Mouse (Mus musculus) bone marrow, adult 2 months (tissue): ENCODE results near the gene Rgs6. TPM values are rescaled to one million over a fixed set of nuclear protein-coding genes. Genes with fewer than 3 reads are reported as not detected.

Experiments used
- H3K27ac ChIP-seq: fragments of 200-500 bp; 2 replicates; pipeline ENCODE4 v1.5.1; 2012; ENCODE audit warnings: low read depth, mild to moderate bottlenecking, control low read depth, inconsistent platforms, low read length; ENCODE audit not compliant: control insufficient read depth, poor library complexity, insufficient read depth
- H3K4me1 ChIP-seq: fragments of 200-500 bp; 2 replicates; pipeline ENCODE4 v1.6.1; 2011; ENCODE audit warnings: low read length; ENCODE audit not compliant: control insufficient read depth, insufficient read depth
- H3K4me3 ChIP-seq: fragments of 200-500 bp; replicated peaks from 2 replicates; pipeline ENCODE3; 2011; ENCODE audit warnings: mild to moderate bottlenecking, low read depth, low read length, control low read depth; ENCODE audit not compliant: control insufficient read depth
- CTCF ChIP-seq: fragments of 200-500 bp; IDR thresholded peaks from 2 replicates; pipeline ENCODE4 v1.5.1; 2011; ENCODE audit warnings: low read length, control low read depth; ENCODE audit not compliant: control insufficient read depth, insufficient read depth
- POLR2A ChIP-seq: fragments of 200-500 bp; IDR thresholded peaks from 2 replicates; pipeline ENCODE4 v1.6.1; 2011; ENCODE audit warnings: low read depth, mild to moderate bottlenecking, control low read depth, low read length, borderline replicate concordance; ENCODE audit not compliant: control insufficient read depth
- WGBS: fragments of 180-500 bp; shearing (Covaris S2); methylation state at CpG from one replicate; pipeline ENCODE4 v1.1.7; 2018; 5-methylcytosine and 5-hydroxymethylcytosine counted together
- polyA plus RNA-seq: library from polyadenylated mRNA; stranded (reverse); fragments of >200 nt; gene quantifications from 2 replicates; pipeline ENCODE4 v1.2.4, GENCODE M21; 2011; ENCODE audit warnings: low replicate concordance; ENCODE audit not compliant: missing spikeins, insufficient read depth, insufficient read length

The Rgs6 gene
- polyA plus RNA-seq, 1 experiment: 1.6 TPM

DNA sequence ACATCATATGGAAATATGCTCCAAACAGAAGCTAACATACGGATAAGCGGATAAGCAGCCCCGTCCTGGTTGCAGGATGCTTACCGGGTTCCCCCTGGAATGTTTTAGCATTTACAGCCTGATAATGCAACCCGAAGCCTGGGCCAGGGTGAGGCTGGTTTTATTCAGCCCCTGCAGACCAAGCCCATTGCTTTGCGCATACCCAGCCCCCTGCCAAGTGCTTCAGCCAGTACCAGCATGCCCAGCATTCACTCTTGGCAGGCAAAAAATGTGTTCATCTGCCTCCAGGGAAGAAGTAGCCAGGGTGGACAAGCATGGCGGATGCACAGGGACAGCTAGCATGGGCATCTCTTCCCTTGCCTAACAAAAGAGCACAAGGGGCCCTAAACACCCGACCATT is 619.9 kb downstream of the Rgs6 start:
- 57% methylated on average over 8 of the region's 8 CpGs for WGBS
- Histone ChIP-seq H3K4me3 (no peak overlapping the region), H3K27ac (no peak overlapping the region), H3K4me1 (no peaks in the 10 kb centered on the region; the same call in none of the 2 replicates)
- TF ChIP-seq POLR2A (no peak), CTCF (no peak)

DNA sequence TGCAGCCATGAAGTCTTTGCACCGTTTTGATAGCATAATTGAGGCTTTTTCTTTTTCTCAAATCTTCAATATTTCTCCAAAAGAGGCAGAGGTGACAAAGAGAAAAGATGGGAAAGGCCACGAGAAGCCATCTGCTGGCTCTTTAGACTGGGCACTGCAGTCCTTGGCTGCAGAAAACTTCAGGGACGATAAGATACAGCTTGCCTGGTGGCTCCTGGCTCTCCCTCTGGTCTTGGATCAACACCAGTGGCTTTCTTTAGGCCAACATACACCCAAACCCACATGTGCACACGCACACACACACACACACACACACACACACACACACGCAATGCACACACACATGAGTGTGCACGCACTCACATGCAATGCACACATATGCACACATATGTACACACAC is 620.7 kb downstream of the Rgs6 start:
- WGBS: 68% methylated on average over 6 of the region's 6 CpGs
- Histone ChIP-seq H3K4me1 (no peaks in the 10 kb centered on the region; the same call in none of the 2 replicates), H3K4me3 (no peak overlapping the region), H3K27ac (no peak overlapping the region)
- TF ChIP-seq CTCF (no peak), POLR2A (no peak)

DNA sequence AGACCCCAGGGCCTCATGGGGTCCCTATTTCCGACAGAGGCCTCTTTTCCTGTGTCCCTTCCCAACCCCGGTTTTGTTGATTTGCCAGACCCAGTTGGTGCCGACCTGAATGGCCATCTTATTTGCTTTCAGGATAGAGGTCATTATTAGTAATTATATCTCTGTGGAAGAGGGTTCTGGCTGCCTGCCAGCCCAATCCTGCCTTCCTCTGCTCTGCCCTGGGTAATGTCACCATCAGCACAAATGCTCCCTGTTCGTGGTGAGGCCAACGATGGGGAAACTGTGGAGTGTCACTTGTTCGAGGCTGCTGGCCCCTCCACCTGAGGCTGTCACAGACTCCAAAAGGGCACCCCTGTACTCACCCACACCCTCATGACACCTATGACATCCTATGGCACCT is 621.4 kb downstream of the Rgs6 start:
- H3K4me1 ChIP-seq: no peaks in the 10 kb centered on the region; the same call in none of the 2 replicates
- 44% methylated on average over 6 of the region's 6 CpGs for WGBS
- no peak overlapping the region for H3K4me3 ChIP-seq
- TF ChIP-seq CTCF (no peak), POLR2A (no peak)
- H3K27ac ChIP-seq: no peak overlapping the region

DNA sequence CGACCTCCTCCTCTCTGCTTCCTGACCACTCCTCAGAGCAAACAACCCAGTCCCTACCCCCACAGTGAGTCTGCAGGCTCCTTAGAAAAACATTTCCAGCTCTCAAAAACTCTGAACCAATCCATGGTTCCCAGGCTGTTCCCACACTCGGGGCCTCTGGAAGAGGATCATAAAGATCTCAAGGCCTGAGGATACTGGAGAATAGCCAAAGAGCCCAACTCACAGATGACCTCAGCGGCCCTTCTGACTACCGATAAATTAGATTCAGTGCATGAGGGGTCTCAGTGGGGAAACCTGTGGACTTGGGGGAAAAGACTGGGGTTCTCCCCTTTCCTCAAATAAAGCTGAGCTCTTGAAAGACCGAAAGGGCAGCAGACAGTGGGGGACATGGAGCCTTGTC is 622.2 kb downstream of the Rgs6 start:
- no peak for TF ChIP-seq POLR2A
- no peak for TF ChIP-seq CTCF
- WGBS: 81% methylated on average over 5 of the region's 5 CpGs
- H3K4me1 ChIP-seq: no peaks in the 10 kb centered on the region; the same call in none of the 2 replicates
- no peak overlapping the region for H3K27ac ChIP-seq
- no peak overlapping the region for H3K4me3 ChIP-seq

DNA sequence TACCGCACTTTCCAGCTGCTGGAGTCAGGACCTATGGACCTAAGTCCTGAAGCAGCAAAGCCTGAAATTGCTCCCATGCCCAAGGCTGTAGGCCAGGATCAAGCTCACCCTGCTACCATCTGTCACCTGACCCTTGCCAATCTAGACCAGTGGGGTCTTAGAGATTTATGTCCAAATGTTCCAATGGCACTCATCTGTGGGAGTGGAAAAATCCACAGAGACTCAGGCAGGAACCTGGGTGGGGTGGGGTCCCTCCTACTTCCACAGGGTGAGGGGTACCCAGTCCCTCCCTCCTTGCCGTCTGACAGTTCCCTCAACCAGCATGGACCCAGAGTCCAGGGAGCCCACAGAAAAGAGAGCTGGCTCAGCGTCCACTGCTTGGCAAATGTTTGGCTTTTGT is 622.6 kb downstream of the Rgs6 start:
- no peak overlapping the region for H3K4me3 ChIP-seq
- WGBS: 81% methylated on average over 3 of the region's 3 CpGs
- H3K4me1 ChIP-seq: no peaks in the 10 kb centered on the region; the same call in none of the 2 replicates
- no peak overlapping the region for H3K27ac ChIP-seq
- TF ChIP-seq CTCF (no peak), POLR2A (no peak)

DNA sequence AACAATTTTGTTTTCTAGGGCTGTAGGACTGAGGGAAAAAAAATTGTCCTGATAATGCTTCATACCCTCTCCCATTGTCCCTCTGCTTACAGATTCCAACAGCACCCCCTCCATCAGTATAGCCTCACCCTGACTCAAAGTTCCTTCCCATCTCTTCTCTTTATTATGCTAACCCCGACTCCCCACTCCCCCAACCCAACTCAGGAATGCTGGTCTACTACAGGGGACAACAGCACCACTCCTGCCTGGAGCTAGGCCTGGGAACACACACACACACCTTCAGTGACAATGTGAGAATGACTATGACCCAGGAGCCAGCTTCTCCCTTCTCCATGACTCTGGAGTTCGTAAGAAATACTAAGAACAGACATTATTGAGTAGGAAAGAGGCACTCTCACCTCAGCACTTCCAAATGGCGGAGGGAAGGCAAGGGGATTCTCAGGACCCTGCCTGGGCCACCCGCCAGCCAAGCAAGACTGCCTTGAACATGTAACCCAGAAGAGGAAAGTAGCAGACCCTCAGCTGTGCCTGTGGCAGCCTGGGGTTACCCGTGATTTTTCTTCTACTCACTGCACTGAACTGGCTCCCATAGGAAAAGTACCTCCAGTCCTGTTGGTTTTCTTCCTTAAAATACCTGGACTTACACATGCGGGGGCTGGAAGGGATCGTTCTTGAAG is 623.2 kb downstream of the Rgs6 start:
- no peaks in the 10 kb centered on the region; the same call in none of the 2 replicates for H3K4me1 ChIP-seq
- no peak overlapping the region for H3K4me3 ChIP-seq
- H3K27ac ChIP-seq: no peak overlapping the region
- TF ChIP-seq CTCF: no peak
- no peak for TF ChIP-seq POLR2A
- 65% methylated on average over 7 of the region's 7 CpGs for WGBS
